Mouse (Mus musculus) monocyte, adult 2 months (primary cell): ENCODE results near the gene Mrpl53.

Source experiments
- DNase-seq, 2 experiments: peaks; one replicate each; pipeline ENCODE4 v3.0.0; 2022; ENCODE audit warnings: low spot score in 2 of 2, low read depth in 1 of 2

Mrpl53 gene

DNA sequence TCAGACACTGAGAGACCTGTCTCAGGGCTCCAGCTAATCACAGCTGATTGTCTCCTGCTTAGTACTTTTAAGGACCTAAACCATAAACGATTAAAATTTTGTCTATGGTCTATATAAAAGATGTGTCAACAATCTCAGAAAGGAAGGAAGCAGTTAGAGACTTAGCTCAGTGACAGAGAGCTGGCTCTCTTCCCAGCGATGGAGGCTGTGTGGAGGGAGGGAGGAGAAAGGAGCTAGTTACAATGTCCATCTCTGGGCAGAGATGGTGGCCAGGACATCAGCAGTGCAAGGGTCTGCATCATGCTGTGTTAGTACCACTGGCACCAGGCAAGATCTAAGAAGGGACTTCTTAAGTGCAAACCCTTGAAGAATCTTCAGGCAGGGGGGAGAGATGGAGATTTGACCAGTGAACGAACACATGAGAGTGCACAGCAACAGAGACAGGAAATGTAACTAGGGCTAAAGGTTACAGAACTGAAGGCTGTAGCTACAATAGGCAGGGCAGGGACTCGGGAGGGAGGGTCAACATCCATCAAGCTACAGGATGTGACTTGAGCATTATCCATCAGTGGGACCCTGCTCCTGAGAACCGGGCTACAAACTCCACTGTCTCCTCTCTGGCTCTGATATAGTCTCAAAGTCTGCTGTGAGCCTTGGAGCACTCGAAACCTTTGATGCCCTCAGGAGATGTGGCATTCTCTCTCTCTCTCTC lies 16.3 kb upstream of the Mrpl53 start:
- no peak for DNase-seq

DNA sequence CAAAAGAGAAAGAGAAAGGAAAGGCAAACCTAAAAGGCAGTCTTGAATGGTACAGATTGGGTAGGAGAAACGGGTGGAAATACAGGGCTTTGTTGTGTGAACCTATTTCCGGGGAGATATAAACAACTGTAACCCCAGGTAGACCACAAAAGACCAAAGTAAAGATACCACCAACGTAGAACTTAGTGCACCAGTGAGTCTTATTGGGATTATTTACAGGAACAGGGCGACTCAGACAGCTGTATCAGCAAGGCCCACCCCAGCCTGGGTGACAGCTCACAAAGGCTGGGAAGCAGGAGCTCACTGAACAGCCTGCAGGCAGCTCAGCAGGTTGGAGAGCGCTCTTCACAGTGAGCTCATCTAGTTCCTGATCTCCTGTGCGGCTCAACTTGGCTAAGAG lies 12.9 kb upstream of the Mrpl53 start:
- DNase-seq, result no peak

DNA sequence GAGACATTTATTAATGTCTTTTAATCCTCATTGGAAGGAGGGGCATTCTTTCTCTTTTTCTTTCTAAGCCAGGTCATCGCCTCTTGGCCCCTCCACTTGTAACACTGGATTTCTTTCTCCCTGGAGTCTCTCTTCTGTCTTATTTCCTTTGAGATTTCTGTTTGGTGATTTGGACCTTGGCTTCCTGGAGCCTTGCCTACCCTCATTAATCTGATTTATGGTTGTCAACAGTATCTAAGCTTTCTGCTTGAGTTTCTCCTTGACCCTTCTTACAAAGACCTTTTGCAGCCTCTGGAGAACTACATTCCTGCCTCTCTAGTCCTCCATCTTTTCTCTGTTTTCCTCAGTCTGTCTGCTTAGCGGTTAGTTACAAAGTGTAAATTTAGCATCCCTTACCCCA lies 10.4 kb upstream of the Mrpl53 start:
- no peak for DNase-seq

DNA sequence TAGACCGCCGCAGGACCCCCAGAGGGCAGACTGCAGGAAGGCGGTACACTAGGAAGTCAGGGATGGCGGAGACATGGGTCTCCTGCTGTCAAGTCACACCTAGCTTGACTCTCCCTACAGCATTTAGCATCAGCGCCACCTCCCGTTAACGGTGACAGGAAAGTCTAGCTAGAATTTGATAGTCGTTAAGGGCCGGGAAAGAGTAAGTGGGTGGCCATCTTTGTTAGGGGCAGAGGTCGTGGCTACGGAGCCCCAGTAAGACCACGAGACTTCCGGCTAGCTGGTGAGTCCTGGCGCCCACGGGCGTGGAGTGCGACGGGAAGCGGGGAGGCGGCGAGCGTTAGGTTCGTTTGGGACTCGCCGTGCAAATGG lies 7.5 kb upstream of the Mrpl53 start, which contains the start of the genes Ccdc142 and Gm42688:
TSS of gene Ccdc142 (plus strand) at position 286 of the 372 bp plus-strand sequence.
TSS of gene Gm42688 (plus strand) at position 302 of the 372 bp plus-strand sequence.
- DNase-seq, result peak; percentile 62 to 75

DNA sequence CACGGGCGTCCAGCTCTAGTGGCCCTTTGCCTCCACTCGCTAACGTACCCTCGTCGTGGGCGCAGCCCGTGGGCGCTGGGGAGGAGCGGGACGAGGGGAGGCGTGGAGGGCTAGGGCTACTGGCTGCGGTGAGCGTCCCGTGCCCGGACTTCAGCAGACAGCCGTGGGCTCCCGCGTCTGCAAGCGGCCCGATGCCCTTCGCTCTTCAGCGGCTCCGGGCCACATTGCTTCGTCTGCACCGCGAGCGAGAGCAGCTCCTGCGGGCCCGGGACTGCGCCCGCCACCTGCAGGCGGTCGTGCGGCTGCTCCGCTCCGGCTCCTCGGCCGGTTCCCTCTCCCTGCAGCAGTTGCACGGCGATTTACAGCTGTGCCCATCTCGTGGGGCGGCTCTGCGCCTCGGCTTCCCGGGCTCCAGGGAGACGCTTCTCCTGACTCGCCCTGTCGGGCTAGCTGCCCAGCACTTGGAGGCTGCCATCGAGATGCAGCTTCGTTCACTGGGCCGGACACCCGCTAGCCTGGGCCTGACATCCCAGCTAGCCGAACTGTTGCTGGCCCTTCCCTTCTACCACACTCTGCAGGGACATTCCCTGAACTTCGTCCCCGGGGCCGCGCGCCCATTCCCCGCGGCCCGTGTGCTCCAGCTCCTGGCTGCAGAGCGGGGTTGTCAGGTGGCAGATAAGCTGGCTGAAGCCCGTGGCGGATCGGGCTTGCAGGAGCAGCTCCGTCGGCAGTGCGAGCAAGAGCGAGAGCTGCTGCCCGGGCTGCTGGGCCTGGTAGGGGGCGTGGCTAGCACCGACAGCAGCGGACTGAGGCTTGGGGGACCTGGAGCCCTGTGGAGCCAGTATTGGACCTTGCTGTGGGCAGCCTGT lies 6.9 kb upstream of the Mrpl53 start:
- DNase-seq, result peak in 1 of 2 experiments; percentile 27

- no peak for DNase-seq
Measured at GRCm38 (mm10) chr6:83103130-83103650, 5.7 kb upstream of the Mrpl53 start.

DNA sequence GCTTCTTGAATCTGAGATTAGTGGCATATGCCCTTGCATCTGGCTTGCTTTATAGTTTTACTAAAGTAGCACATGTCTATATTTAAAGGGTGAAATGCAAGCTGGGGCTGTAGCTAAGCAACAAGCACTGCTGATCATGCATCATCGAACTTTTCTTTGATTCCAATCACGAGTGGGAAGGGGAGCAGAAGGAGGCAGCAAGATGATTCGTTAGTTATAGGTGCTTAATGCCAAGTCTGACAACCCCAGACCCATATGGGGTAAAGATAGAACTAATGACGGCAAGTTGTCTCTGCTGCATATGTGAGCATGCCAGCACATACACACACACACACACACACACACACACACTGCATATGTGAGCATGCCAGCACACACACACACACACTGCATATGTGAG lies 4.7 kb upstream of the Mrpl53 start:
- no peak for DNase-seq

GRCm38 (mm10) chr6:83107566-83108400 lies 1.1 kb upstream of the Mrpl53 start:
- DNase-seq, result peak in 1 of 2 experiments; percentile 73

- no peak for DNase-seq
Measured at GRCm38 (mm10) chr6:83111510-83112136, 2.8 kb downstream of the Mrpl53 start.

GRCm38 (mm10) chr6:83115011-83115671 lies 6.3 kb downstream of the Mrpl53 start, which contains the start of gene Mogs:
TSS of gene Mogs (plus strand) at chr6:83115496.
- DNase-seq, result peak; percentile 77 to 90

DNA sequence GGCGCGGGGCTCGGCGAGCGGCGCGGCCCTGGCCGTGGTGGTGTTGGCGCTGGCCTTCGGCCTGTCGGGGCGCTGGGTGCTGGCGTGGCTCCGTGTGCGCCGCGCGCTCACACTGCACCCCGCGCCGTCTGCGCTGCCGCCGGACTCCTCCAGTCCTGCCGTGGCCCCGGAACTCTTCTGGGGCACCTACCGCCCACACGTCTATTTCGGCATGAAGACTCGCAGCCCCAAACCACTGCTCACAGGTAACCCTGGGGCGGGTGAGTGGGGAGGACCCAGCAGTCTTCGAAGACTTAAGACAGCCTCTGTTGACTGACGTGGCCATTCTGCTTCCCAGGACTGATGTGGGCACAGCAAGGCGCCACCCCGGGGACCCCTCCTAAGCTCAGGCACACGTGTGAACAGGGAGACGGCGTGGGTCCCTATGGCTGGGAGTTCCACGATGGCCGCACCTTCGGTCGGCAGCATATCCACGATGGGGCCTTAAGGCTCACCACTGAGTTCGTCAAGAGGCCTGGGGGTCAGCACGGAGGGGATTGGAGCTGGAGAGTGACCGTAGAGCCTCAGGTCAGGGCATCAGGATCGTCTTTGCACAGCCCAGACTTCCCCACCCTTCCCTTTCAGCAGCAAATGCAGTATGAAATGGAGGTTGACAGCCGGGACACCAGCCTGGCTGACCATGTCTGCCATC lies 7.0 kb downstream of the Mrpl53 start:
- no peak for DNase-seq

GRCm38 (mm10) chr6:83116373-83117164 lies 7.7 kb downstream of the Mrpl53 start:
- DNase-seq, result no peak

GRCm38 (mm10) chr6:83117165-83117438 lies 8.3 kb downstream of the Mrpl53 start:
- no peak for DNase-seq

DNA sequence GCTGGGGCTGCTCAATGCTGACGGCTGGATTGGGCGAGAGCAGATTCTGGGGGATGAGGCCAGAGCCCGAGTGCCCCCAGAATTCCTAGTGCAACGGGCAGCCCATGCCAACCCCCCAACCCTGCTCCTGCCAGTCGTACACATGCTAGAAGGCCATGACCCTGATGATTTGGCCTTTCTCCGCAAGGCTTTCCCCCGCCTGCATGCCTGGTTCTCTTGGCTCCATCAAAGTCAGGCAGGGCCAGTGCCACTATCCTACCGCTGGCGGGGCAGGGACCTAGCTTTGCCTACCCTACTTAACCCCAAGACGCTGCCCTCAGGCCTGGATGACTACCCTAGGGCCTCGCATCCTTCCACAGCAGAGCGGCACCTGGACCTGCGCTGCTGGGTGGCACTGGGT lies 8.8 kb downstream of the Mrpl53 start:
- no peak for DNase-seq

DNA sequence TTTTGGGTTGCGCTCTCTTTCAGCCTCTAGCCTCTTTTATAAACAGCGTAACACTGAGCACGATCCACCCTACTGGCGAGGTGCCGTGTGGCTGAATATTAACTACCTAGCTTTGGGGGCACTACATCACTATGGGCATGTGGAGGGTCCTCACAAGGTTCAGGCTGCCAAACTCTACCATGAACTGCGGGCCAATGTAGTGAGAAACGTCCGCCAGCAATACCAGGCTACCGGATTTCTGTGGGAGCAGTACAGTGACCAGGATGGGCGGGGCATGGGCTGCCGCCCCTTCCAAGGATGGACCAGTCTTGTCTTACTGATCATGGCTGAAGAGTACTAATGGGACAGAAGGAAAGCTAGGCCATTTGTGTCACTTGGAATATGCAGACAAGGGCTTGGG lies 9.5 kb downstream of the Mrpl53 start:
- no peak for DNase-seq

DNA sequence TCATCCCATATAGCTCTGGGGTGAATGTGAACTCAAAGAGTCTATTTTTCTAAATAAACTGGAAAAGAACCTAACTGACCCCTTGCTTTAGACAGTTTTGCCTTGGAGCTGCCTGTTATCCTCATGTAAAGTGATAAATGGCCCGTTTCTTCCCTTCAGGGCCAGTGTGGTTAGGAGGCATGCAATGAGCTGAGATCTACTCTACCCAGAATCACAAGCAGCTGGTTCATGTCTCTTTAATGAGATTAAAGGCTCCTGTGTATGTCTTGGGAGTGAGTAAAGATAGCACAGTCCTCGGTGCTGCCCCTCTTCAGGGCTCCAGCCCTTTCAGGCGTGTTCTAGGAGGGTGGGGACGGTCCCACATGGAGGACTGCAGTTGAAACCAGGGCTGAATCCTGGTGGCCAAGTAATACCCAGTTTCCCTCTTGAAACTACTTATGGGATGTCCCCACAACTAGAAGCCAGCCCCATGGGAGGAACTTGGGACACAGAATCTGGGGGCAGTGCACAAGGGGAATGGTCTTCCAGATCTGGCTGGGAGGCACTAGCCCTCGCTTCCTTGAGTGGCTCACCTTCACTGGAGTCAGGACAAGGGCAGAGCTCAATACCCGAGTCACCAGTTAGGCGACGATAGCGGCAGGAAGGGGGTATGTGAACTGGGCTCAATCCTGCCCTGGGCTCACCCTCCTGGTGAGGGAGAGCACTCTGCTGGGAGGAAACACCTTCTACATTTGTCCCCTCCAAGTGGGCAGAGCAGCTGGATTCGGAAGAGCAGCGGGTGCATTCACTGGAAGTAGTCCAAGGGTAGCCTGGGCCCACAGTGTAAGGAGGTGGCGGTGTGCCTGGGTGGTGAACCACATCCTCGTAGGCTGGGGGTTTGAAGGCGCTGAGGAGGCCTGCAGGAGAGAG lies 10.2 kb downstream of the Mrpl53 start:
- DNase-seq, result no peak

GRCm38 (mm10) chr6:83119734-83120051 lies 10.9 kb downstream of the Mrpl53 start:
- no peak for DNase-seq
